Mouse (Mus musculus) stomach, embryonic 14.5 days (tissue): ENCODE measurements around the gene Jade2. TPM values are rescaled to one million over a fixed set of nuclear protein-coding genes. Genes with fewer than 3 reads are reported as not detected.

Experiments
- ATAC-seq: fragments of 200-750 bp; cut with Nextera tagmentation; 2 replicates; pipeline ENCODE4 v1.8.0; 2017; ENCODE audit warnings: low read depth, moderate TSS enrichment; ENCODE audit not compliant: insufficient number of reproducible peaks, insufficient read depth, low FRiP score
- H3K27ac ChIP-seq: fragments of 300-500 bp; sonication (generic); 2 replicates; pipeline ENCODE4 v1.5.1; 2014; ENCODE audit warnings: mild to moderate bottlenecking, low read length, moderate library complexity, mixed read lengths
- H3K27me3 ChIP-seq: fragments of 300-500 bp; sonication (generic); 2 replicates; pipeline ENCODE4 v1.6.1; 2014; ENCODE audit warnings: low read length, control low read depth, mixed read lengths; ENCODE audit not compliant: control insufficient read depth, insufficient read depth
- H3K36me3 ChIP-seq: fragments of 300-500 bp; sonication (generic); 2 replicates; pipeline ENCODE4 v1.6.1; 2014; ENCODE audit warnings: mild to moderate bottlenecking, control low read depth, low read length, moderate library complexity, mixed read lengths; ENCODE audit not compliant: control insufficient read depth, insufficient read depth
- H3K4me1 ChIP-seq: fragments of 300-500 bp; sonication (generic); 2 replicates; pipeline ENCODE4 v1.6.1; 2014; ENCODE audit warnings: low read length, control low read depth, mixed read lengths; ENCODE audit not compliant: control insufficient read depth, insufficient read depth
- H3K4me2 ChIP-seq: fragments of 300-500 bp; sonication (generic); replicated peaks from 2 replicates; pipeline ENCODE4 v1.6.1; 2014; ENCODE audit warnings: low read depth, low read length, control low read depth
- H3K4me3 ChIP-seq: fragments of 300-500 bp; sonication (generic); 2 replicates; pipeline ENCODE4 v1.5.1; 2014; ENCODE audit warnings: low read depth, low read length, control low read depth
- H3K9ac ChIP-seq: fragments of 300-500 bp; sonication (generic); replicated peaks from 2 replicates; pipeline ENCODE4 v1.6.1; 2014; ENCODE audit warnings: low read depth, mild to moderate bottlenecking, control low read depth, low read length, moderate library complexity, mixed read lengths
- H3K9me3 ChIP-seq: fragments of 300-500 bp; sonication (generic); 2 replicates; pipeline ENCODE4 v1.6.1; 2016; ENCODE audit warnings: low read depth, low read length, control low read depth; ENCODE audit not compliant: control insufficient read depth
- WGBS: fragments of 180-500 bp; shearing (Covaris S2); extraction: QIAGEN DNeasy Blood & Tissue Kit; methylation state at CpG from one replicate; pipeline ENCODE4 v1.1.7; 2014; 5-methylcytosine and 5-hydroxymethylcytosine counted together
- polyA plus RNA-seq: library from polyadenylated mRNA; unstranded; fragments of >200 nt; fragmentation: Nextera tagmentation; extraction: Ambion mirVana; gene quantifications from 2 replicates; pipeline ENCODE4 v1.2.1, GENCODE M21; 2014

Gene Jade2
- polyA plus RNA-seq, 1 experiment from 2014 or later: 1.8 TPM

GRCm38 (mm10) chr11:51822736-51823135, 34.7 kb downstream of the Jade2 start:
- no peaks in the 10 kb centered on the region for H3K9me3 ChIP-seq
- no peaks in the 10 kb centered on the region for H3K4me1 ChIP-seq
- H3K4me2 ChIP-seq: no peak overlapping the region
- H3K9ac ChIP-seq: no peak overlapping the region
- no peaks in the 10 kb centered on the region for H3K27me3 ChIP-seq
- no peak overlapping the region for H3K27ac ChIP-seq
- 29% methylated on average over 4 of the region's 4 CpGs for WGBS
- H3K4me3 ChIP-seq: no peak overlapping the region
- no peak for ATAC-seq
- H3K36me3 ChIP-seq: peaks cover 24% of the 10 kb centered on the region

- no peak overlapping the region for H3K27ac ChIP-seq
- no peaks in the 10 kb centered on the region for H3K4me1 ChIP-seq
- no peak overlapping the region for H3K4me3 ChIP-seq
- no peaks in the 10 kb centered on the region for H3K9me3 ChIP-seq
- H3K36me3 ChIP-seq: peaks cover 23% of the 10 kb centered on the region
- H3K4me2 ChIP-seq: no peak overlapping the region
- no peak for ATAC-seq
- H3K9ac ChIP-seq: no peak overlapping the region
- H3K27me3 ChIP-seq: no peaks in the 10 kb centered on the region
- WGBS: 36% methylated on average over 11 of the region's 11 CpGs
Observed at GRCm38 (mm10) chr11:51820861-51821260, 36.6 kb downstream of the Jade2 start.

- Histone ChIP-seq H3K9me3 (no peaks in the 10 kb centered on the region), H3K4me3 (no peak overlapping the region), H3K9ac (no peak overlapping the region), H3K27ac (no peak overlapping the region), H3K4me1 (no peaks in the 10 kb centered on the region), H3K36me3 (peaks cover 18% of the 10 kb centered on the region), H3K4me2 (no peak overlapping the region), H3K27me3 (no peaks in the 10 kb centered on the region)
- WGBS: 73% methylated on average over 3 of the region's 3 CpGs
- ATAC-seq: no peak
Observed at GRCm38 (mm10) chr11:51819964-51820363, 37.5 kb downstream of the Jade2 start.

GRCm38 (mm10) chr11:51818837-51819236, 38.6 kb downstream of the Jade2 start:
- Histone ChIP-seq H3K27ac (no peak overlapping the region), H3K36me3 (peaks cover 13% of the 10 kb centered on the region), H3K4me1 (no peaks in the 10 kb centered on the region), H3K9ac (no peak overlapping the region), H3K4me3 (no peak overlapping the region), H3K4me2 (no peak overlapping the region), H3K9me3 (no peaks in the 10 kb centered on the region), H3K27me3 (no peaks in the 10 kb centered on the region)
- WGBS: 90% methylated on average over 4 of the region's 4 CpGs
- ATAC-seq: no peak

- Histone ChIP-seq H3K9ac (no peak overlapping the region), H3K36me3 (peaks cover 10% of the 10 kb centered on the region; the same call in 1 of the 2 replicates), H3K27me3 (no peaks in the 10 kb centered on the region), H3K9me3 (no peaks in the 10 kb centered on the region), H3K27ac (no peak overlapping the region), H3K4me3 (no peak overlapping the region), H3K4me1 (no peaks in the 10 kb centered on the region), H3K4me2 (no peak overlapping the region)
- no peak for ATAC-seq
- WGBS: 33% methylated on average over 6 of the region's 6 CpGs
Observed at GRCm38 (mm10) chr11:51817756-51818155, 39.7 kb downstream of the Jade2 start.

GRCm38 (mm10) chr11:51812022-51812546, 45.4 kb downstream of the Jade2 start:
- Histone ChIP-seq H3K27ac (no peak overlapping the region), H3K9ac (no peak overlapping the region), H3K27me3 (no peaks in the 10 kb centered on the region), H3K4me3 (no peak overlapping the region), H3K9me3 (no peaks in the 10 kb centered on the region; the same call in 1 of the 2 replicates), H3K4me1 (no peaks in the 10 kb centered on the region), H3K4me2 (no peak overlapping the region), H3K36me3 (peaks cover 5% of the 10 kb centered on the region; the same call in 1 of the 2 replicates)
- 91% methylated on average over 8 of the region's 8 CpGs for WGBS
- no peak for ATAC-seq

- no peak overlapping the region for H3K4me3 ChIP-seq
- no peak overlapping the region for H3K9ac ChIP-seq
- no peaks in the 10 kb centered on the region; the same call in 1 of the 2 replicates for H3K36me3 ChIP-seq
- no peak overlapping the region for H3K27ac ChIP-seq
- H3K4me2 ChIP-seq: no peak overlapping the region
- ATAC-seq: no peak
- no peaks in the 10 kb centered on the region; the same call in 1 of the 2 replicates for H3K9me3 ChIP-seq
- no peaks in the 10 kb centered on the region for H3K4me1 ChIP-seq
- WGBS: 87% methylated on average over 4 of the region's 4 CpGs
- H3K27me3 ChIP-seq: no peaks in the 10 kb centered on the region
Observed at GRCm38 (mm10) chr11:51811230-51811629, 46.2 kb downstream of the Jade2 start.

- H3K27ac ChIP-seq: no peak overlapping the region
- H3K4me2 ChIP-seq: no peak overlapping the region
- WGBS: 62% methylated on average over 6 of the region's 6 CpGs
- no peak for ATAC-seq
- no peaks in the 10 kb centered on the region; the same call in 1 of the 2 replicates for H3K9me3 ChIP-seq
- H3K9ac ChIP-seq: no peak overlapping the region
- H3K4me1 ChIP-seq: peaks cover 3% of the 10 kb centered on the region; the same call in 1 of the 2 replicates
- H3K4me3 ChIP-seq: no peak overlapping the region
- no peaks in the 10 kb centered on the region for H3K36me3 ChIP-seq
- H3K27me3 ChIP-seq: no peaks in the 10 kb centered on the region
Observed at GRCm38 (mm10) chr11:51809632-51810224, 47.7 kb downstream of the Jade2 start.
